Mouse (Mus musculus): ENCODE data around the gene Ttll11. TPM values are rescaled to one million over a fixed set of nuclear protein-coding genes. Genes with fewer than 3 reads are reported as not detected.

Gene Ttll11
- polyA plus RNA-seq, 1 experiment from 2014 or later = 1.8 TPM

GRCm38 (mm10) chr2:35894512-35894911, 85.2 kb downstream of the Ttll11 start:
- Histone ChIP-seq H3K36me3 (ENCODE audit: poor library complexity, severe bottlenecking) (no peaks in the 10 kb centered on the region), H3K4me3 (no peak overlapping the region), H3K27ac (no peak overlapping the region), H3K9ac (no peak overlapping the region), H3K27me3 (no peaks in the 10 kb centered on the region), H3K4me1 (no peaks in the 10 kb centered on the region), H3K4me2 (no peak overlapping the region), H3K9me3 (replicated peaks) (no peaks in the 10 kb centered on the region)
- ATAC-seq = no peak
- WGBS = 86% methylated on average over 2 of the region's 2 CpGs

- 78% methylated on average over 3 of the region's 3 CpGs for WGBS
- no peak overlapping the region for H3K9ac ChIP-seq
- no peak for ATAC-seq
- H3K27ac ChIP-seq = no peak overlapping the region
- H3K4me2 ChIP-seq = no peak overlapping the region
- H3K27me3 ChIP-seq = no peaks in the 10 kb centered on the region
- no peaks in the 10 kb centered on the region for H3K9me3 ChIP-seq (replicated peaks)
- no peaks in the 10 kb centered on the region for H3K36me3 ChIP-seq (ENCODE audit: poor library complexity, severe bottlenecking)
- H3K4me3 ChIP-seq = no peak overlapping the region
- no peaks in the 10 kb centered on the region for H3K4me1 ChIP-seq
Observed at GRCm38 (mm10) chr2:35890635-35891034, 89.1 kb downstream of the Ttll11 start.

- H3K27ac ChIP-seq = no peak overlapping the region
- no peak overlapping the region for H3K4me3 ChIP-seq
- H3K27me3 ChIP-seq = no peaks in the 10 kb centered on the region
- H3K4me1 ChIP-seq = no peaks in the 10 kb centered on the region
- no peaks in the 10 kb centered on the region for H3K9me3 ChIP-seq (replicated peaks)
- H3K36me3 ChIP-seq (ENCODE audit: poor library complexity, severe bottlenecking) = no peaks in the 10 kb centered on the region
- H3K9ac ChIP-seq = no peak overlapping the region
- 64% methylated on average over 2 of the region's 2 CpGs for WGBS
- no peak overlapping the region for H3K4me2 ChIP-seq
- no peak for ATAC-seq
Observed at GRCm38 (mm10) chr2:35889776-35890175, 89.9 kb downstream of the Ttll11 start.

GRCm38 (mm10) chr2:35884296-35884695, 95.4 kb downstream of the Ttll11 start:
- Histone ChIP-seq H3K36me3 (ENCODE audit: poor library complexity, severe bottlenecking) (no peaks in the 10 kb centered on the region), H3K9ac (no peak overlapping the region), H3K4me3 (no peak overlapping the region), H3K27ac (no peak overlapping the region), H3K9me3 (replicated peaks) (no peaks in the 10 kb centered on the region), H3K4me1 (peaks cover 2% of the 10 kb centered on the region; the same call in 1 of the 2 replicates), H3K27me3 (no peaks in the 10 kb centered on the region), H3K4me2 (no peak overlapping the region)
- ATAC-seq = no peak
- WGBS = 83% methylated on average over 7 of the region's 7 CpGs

- H3K27me3 ChIP-seq = no peaks in the 10 kb centered on the region
- no peaks in the 10 kb centered on the region for H3K36me3 ChIP-seq (ENCODE audit: poor library complexity, severe bottlenecking)
- H3K9ac ChIP-seq = no peak overlapping the region
- no peaks in the 10 kb centered on the region for H3K9me3 ChIP-seq (replicated peaks)
- peaks cover 7% of the 10 kb centered on the region; the same call in 1 of the 2 replicates for H3K4me1 ChIP-seq
- H3K27ac ChIP-seq = no peak overlapping the region
- ATAC-seq = no peak
- H3K4me2 ChIP-seq = no peak overlapping the region
- WGBS = 58% methylated on average over 9 of the region's 9 CpGs
- no peak overlapping the region for H3K4me3 ChIP-seq
Observed at GRCm38 (mm10) chr2:35882336-35882987, 97.3 kb downstream of the Ttll11 start.

GRCm38 (mm10) chr2:35881896-35882295, 97.8 kb downstream of the Ttll11 start:
- 92% methylated on average over 9 of the region's 9 CpGs for WGBS
- no peak for ATAC-seq
- Histone ChIP-seq H3K9me3 (replicated peaks) (no peaks in the 10 kb centered on the region), H3K27ac (no peak overlapping the region), H3K4me2 (no peak overlapping the region), H3K4me1 (peaks cover 12% of the 10 kb centered on the region; the same call in 1 of the 2 replicates), H3K36me3 (ENCODE audit: poor library complexity, severe bottlenecking) (no peaks in the 10 kb centered on the region), H3K27me3 (no peaks in the 10 kb centered on the region), H3K4me3 (no peak overlapping the region), H3K9ac (no peak overlapping the region)

- peaks cover 13% of the 10 kb centered on the region; the same call in 1 of the 2 replicates for H3K4me1 ChIP-seq
- no peak overlapping the region for H3K4me2 ChIP-seq
- H3K9me3 ChIP-seq (replicated peaks) = no peaks in the 10 kb centered on the region
- no peak overlapping the region for H3K9ac ChIP-seq
- no peaks in the 10 kb centered on the region for H3K27me3 ChIP-seq
- no peak overlapping the region for H3K4me3 ChIP-seq
- H3K27ac ChIP-seq = no peak overlapping the region
- no peaks in the 10 kb centered on the region for H3K36me3 ChIP-seq (ENCODE audit: poor library complexity, severe bottlenecking)
- WGBS = 67% methylated on average over 7 of the region's 7 CpGs
- ATAC-seq = no peak
Observed at GRCm38 (mm10) chr2:35880362-35880761, 99.4 kb downstream of the Ttll11 start.

- ATAC-seq = no peak
Observed at GRCm38 (mm10) chr2:35879887-35880286, 99.8 kb downstream of the Ttll11 start.

GRCm38 (mm10) chr2:35878506-35878905, 101.2 kb downstream of the Ttll11 start:
- Histone ChIP-seq H3K27me3 (no peaks in the 10 kb centered on the region), H3K9me3 (replicated peaks) (no peaks in the 10 kb centered on the region), H3K27ac (no peak overlapping the region), H3K4me2 (no peak overlapping the region), H3K4me3 (no peak overlapping the region), H3K9ac (no peak overlapping the region), H3K36me3 (ENCODE audit: poor library complexity, severe bottlenecking) (no peaks in the 10 kb centered on the region), H3K4me1 (peaks cover 15% of the 10 kb centered on the region)
- no peak for ATAC-seq
- WGBS = 99% methylated on average over 3 of the region's 3 CpGs

More at GRCm38 (mm10) chr2:35879887-35880286, 99.8 kb downstream of the Ttll11 start:
- Histone ChIP-seq H3K27me3 (no peaks in the 10 kb centered on the region), H3K9me3 (replicated peaks) (no peaks in the 10 kb centered on the region), H3K4me2 (no peak overlapping the region), H3K27ac (no peak overlapping the region), H3K4me1 (peaks cover 13% of the 10 kb centered on the region; the same call in 1 of the 2 replicates), H3K9ac (no peak overlapping the region), H3K4me3 (no peak overlapping the region), H3K36me3 (ENCODE audit: poor library complexity, severe bottlenecking) (no peaks in the 10 kb centered on the region)
- 85% methylated on average over 4 of the region's 4 CpGs for WGBS

- peaks cover 31% of the 10 kb centered on the region for H3K4me1 ChIP-seq
- H3K36me3 ChIP-seq (ENCODE audit: poor library complexity, severe bottlenecking) = no peaks in the 10 kb centered on the region
- no peak overlapping the region for H3K4me2 ChIP-seq
- WGBS = 86% methylated on average over 7 of the region's 7 CpGs
- no peak overlapping the region for H3K4me3 ChIP-seq
- H3K9me3 ChIP-seq (replicated peaks) = no peaks in the 10 kb centered on the region
- H3K27ac ChIP-seq = peak overlapping the region; percentile 8; the same call in 1 of the 2 replicates
- no peak; the same call in 1 of the 2 replicates for ATAC-seq
- no peak overlapping the region for H3K9ac ChIP-seq
- no peaks in the 10 kb centered on the region for H3K27me3 ChIP-seq
Observed at GRCm38 (mm10) chr2:35875572-35875971, 104.1 kb downstream of the Ttll11 start.

GRCm38 (mm10) chr2:35874421-35874820, 105.3 kb downstream of the Ttll11 start:
- H3K27me3 ChIP-seq = no peaks in the 10 kb centered on the region
- no peak for ATAC-seq
- H3K27ac ChIP-seq = no peak overlapping the region
- H3K9ac ChIP-seq = no peak overlapping the region
- no peaks in the 10 kb centered on the region for H3K36me3 ChIP-seq (ENCODE audit: poor library complexity, severe bottlenecking)
- no peak overlapping the region for H3K4me3 ChIP-seq
- no peak overlapping the region for H3K4me2 ChIP-seq
- H3K4me1 ChIP-seq = peaks cover 31% of the 10 kb centered on the region
- 91% methylated on average over 8 of the region's 8 CpGs for WGBS
- no peaks in the 10 kb centered on the region for H3K9me3 ChIP-seq (replicated peaks)

- no peak for ATAC-seq
- Histone ChIP-seq H3K27ac (no peak overlapping the region), H3K9me3 (replicated peaks) (no peaks in the 10 kb centered on the region), H3K27me3 (no peaks in the 10 kb centered on the region), H3K9ac (no peak overlapping the region), H3K4me2 (no peak overlapping the region), H3K4me1 (peaks cover 27% of the 10 kb centered on the region), H3K36me3 (ENCODE audit: poor library complexity, severe bottlenecking) (no peaks in the 10 kb centered on the region), H3K4me3 (no peak overlapping the region)
- WGBS = 47% methylated on average over 2 of the region's 2 CpGs
Observed at GRCm38 (mm10) chr2:35869165-35869564, 110.5 kb downstream of the Ttll11 start.

- Histone ChIP-seq H3K36me3 (ENCODE audit: poor library complexity, severe bottlenecking) (no peaks in the 10 kb centered on the region), H3K27ac (no peak overlapping the region), H3K4me1 (peaks cover 18% of the 10 kb centered on the region), H3K9ac (no peak overlapping the region), H3K27me3 (no peaks in the 10 kb centered on the region), H3K9me3 (replicated peaks) (no peaks in the 10 kb centered on the region), H3K4me3 (no peak overlapping the region), H3K4me2 (no peak overlapping the region)
- no peak for ATAC-seq
- WGBS = 75% methylated on average over 4 of the region's 4 CpGs
Observed at GRCm38 (mm10) chr2:35863284-35863683, 116.4 kb downstream of the Ttll11 start.
